ENCODE assay signal across 8 mouse cellular contexts in the genomic region with DNA sequence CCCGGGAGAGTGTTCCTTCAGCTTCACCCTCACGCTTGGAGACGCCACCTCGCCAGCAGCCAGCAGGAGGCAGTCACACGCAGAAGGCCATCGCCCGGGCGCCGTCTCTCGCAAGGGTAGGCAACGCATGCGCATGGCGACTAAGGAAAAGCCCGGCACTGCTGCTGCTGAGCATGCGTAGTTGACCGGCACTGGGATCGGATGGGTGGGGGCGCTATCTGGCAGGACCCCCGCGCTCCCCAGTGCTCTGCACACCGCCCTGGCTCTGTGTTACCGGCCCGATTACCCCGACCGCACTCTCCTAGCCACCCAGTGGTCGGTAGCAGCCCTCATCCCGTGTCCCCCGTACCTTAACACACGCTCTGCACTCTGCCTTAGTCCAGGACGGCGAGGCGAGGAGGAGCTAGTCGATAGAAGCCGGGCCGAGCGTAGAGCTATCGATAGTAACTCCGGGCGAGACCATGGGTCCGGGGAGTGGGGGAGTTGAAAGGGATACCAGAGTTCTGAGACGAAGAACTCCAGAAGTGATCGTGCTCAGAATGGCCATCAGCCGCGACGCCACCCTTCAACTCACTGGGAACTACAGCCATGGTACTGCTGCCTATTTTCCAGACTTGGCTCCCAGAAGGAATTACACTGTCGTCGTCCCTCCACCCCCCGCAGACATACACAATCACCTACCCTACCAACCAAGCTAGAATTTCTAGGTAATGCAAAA. TPM values are rescaled to one million over a fixed set of nuclear protein-coding genes. Genes with fewer than 3 reads are reported as not detected.
DNase-seq lines count a peak whose midpoint lies in the region; ATAC-seq and TF ChIP-seq lines count a peak whose summit lies in the region.

A gene (minus strand): TSS at position 416 of the 718 bp plus-strand sequence.

- H3K27ac ChIP-seq in forebrain, embryonic 10.5 days, result peak within 1 kb of the TSS; percentile 98
- H3K27ac ChIP-seq in heart, embryonic 15.5 days, result peak within 1 kb of the TSS; percentile 94
- peak within 1 kb of the TSS; percentile 83 for H3K27ac ChIP-seq in liver, embryonic 14.5 days
- peak within 1 kb of the TSS; percentile 94 for H3K27ac ChIP-seq in neural tube, embryonic 11.5 days (ENCODE audit: low read depth, low read length)
- H3K27ac ChIP-seq in stomach, postnatal 0 days (replicated peaks), result peak within 1 kb of the TSS; percentile 92

- ATAC-seq in CD4-positive, CD25-positive, alpha-beta regulatory T cell, adult 4 months, result peak; percentile 94
- peak; percentile 91 for ATAC-seq in heart, embryonic 15.5 days (replicated peaks; ENCODE audit: insufficient number of reproducible peaks, insufficient read depth, low FRiP score, low read depth)
- ATAC-seq in liver, embryonic 14.5 days (ENCODE audit: insufficient read depth), result peak; percentile 96
- peak; percentile 87 for ATAC-seq in neural tube, embryonic 11.5 days (ENCODE audit: insufficient read depth, low FRiP score, low TSS enrichment)
- peak; percentile 92 for ATAC-seq in stomach, postnatal 0 days (ENCODE audit: low FRiP score, low TSS enrichment)

- H3K4me3 ChIP-seq in forebrain, embryonic 10.5 days, result peak within 1 kb of the TSS; percentile 82
- H3K4me3 ChIP-seq in heart, embryonic 15.5 days, result peak within 1 kb of the TSS; percentile 81
- peak within 1 kb of the TSS; percentile 72 to 73 for H3K4me3 ChIP-seq in liver, embryonic 14.5 days (ENCODE audit: insufficient read depth in 1 of 2, low read depth in 2 of 2, low read length in 2 of 2)
- peak within 1 kb of the TSS; percentile 81 for H3K4me3 ChIP-seq in neural tube, embryonic 11.5 days (ENCODE audit: low read depth, low read length)
- H3K4me3 ChIP-seq in stomach, postnatal 0 days (ENCODE audit: low read depth, low read length), result peak within 1 kb of the TSS; percentile 66

- TF ChIP-seq CTCF in liver, embryonic 14.5 days (IDR thresholded peaks at IDR 0.05; ENCODE audit: low read depth), result peak; percentile 99
- TF ChIP-seq CTCF in stomach, postnatal 0 days (IDR thresholded peaks at IDR 0.05; ENCODE audit: low read depth), result peak; percentile 94

- TF ChIP-seq EP300 in liver, embryonic 14.5 days (IDR thresholded peaks at IDR 0.05; ENCODE audit: low read depth), result no peak
- TF ChIP-seq EP300 in stomach, postnatal 0 days (optimal IDR thresholded peaks at IDR 0.05), result no peak

- peak within 1 kb of the TSS; percentile 91 for H3K9ac ChIP-seq in heart, embryonic 15.5 days
- H3K9ac ChIP-seq in liver, embryonic 14.5 days (replicated peaks), result peak within 1 kb of the TSS; percentile 72
- peak within 1 kb of the TSS; percentile 89 for H3K9ac ChIP-seq in neural tube, embryonic 11.5 days (ENCODE audit: low read length)
- peak within 1 kb of the TSS; percentile 73 for H3K9ac ChIP-seq in stomach, postnatal 0 days (ENCODE audit: low read length)

- no peaks in the 10 kb centered on the region for H3K27me3 ChIP-seq in forebrain, embryonic 10.5 days (ENCODE audit: poor library complexity, severe bottlenecking)
- no peaks in the 10 kb centered on the region for H3K27me3 ChIP-seq in heart, embryonic 15.5 days
- no peaks in the 10 kb centered on the region for H3K27me3 ChIP-seq in liver, embryonic 14.5 days (ENCODE audit: control insufficient read depth, insufficient read depth, low read length)
- no peaks in the 10 kb centered on the region for H3K27me3 ChIP-seq in neural tube, embryonic 11.5 days (ENCODE audit: control insufficient read depth, insufficient read depth, low read length)
- no peaks in the 10 kb centered on the region for H3K27me3 ChIP-seq in stomach, postnatal 0 days (ENCODE audit: control insufficient read depth, insufficient read depth, low read length)

- peak within 1 kb of the TSS; percentile 60 for H3K4me2 ChIP-seq in heart, embryonic 15.5 days
- peak within 1 kb of the TSS; percentile 88 for H3K4me2 ChIP-seq in liver, embryonic 14.5 days (ENCODE audit: low read depth)
- peak within 1 kb of the TSS; percentile 51 for H3K4me2 ChIP-seq in neural tube, embryonic 11.5 days (ENCODE audit: low read depth)
- H3K4me2 ChIP-seq in stomach, postnatal 0 days (replicated peaks; ENCODE audit: low read depth), result peak within 1 kb of the TSS; percentile 60

- peaks cover 32% of the 10 kb centered on the region for H3K4me1 ChIP-seq in forebrain, embryonic 10.5 days
- peaks cover 19% of the 10 kb centered on the region for H3K4me1 ChIP-seq in heart, embryonic 15.5 days (replicated peaks)
- peaks cover 3 to 15% of the 10 kb centered on the region in 2 experiments; a peak in 3 of 4 replicates for H3K4me1 ChIP-seq in liver, embryonic 14.5 days (replicated peaks; ENCODE audit: control insufficient read depth in 2 of 2, insufficient read depth in 2 of 2, low read length in 1 of 2)
- peaks cover 4% of the 10 kb centered on the region for H3K4me1 ChIP-seq in neural tube, embryonic 11.5 days (ENCODE audit: control insufficient read depth, insufficient read depth, low read length)
- peaks cover 4% of the 10 kb centered on the region; the same call in 1 of the 2 replicates for H3K4me1 ChIP-seq in stomach, postnatal 0 days (replicated peaks; ENCODE audit: control insufficient read depth, insufficient read depth)

- peaks cover 40% of the 10 kb centered on the region for H3K36me3 ChIP-seq in forebrain, embryonic 10.5 days (replicated peaks)
- peaks cover 29% of the 10 kb centered on the region for H3K36me3 ChIP-seq in heart, embryonic 15.5 days
- peaks cover 22% of the 10 kb centered on the region for H3K36me3 ChIP-seq in liver, embryonic 14.5 days (replicated peaks; ENCODE audit: control insufficient read depth, insufficient read depth, low read depth)
- peaks cover 14% of the 10 kb centered on the region for H3K36me3 ChIP-seq in neural tube, embryonic 11.5 days (ENCODE audit: control insufficient read depth, insufficient read depth, low read length)
- peaks cover 23% of the 10 kb centered on the region for H3K36me3 ChIP-seq in stomach, postnatal 0 days (ENCODE audit: control insufficient read depth, insufficient read depth, low read length)

- H3K9me3 ChIP-seq in forebrain, embryonic 10.5 days, result no peaks in the 10 kb centered on the region
- no peaks in the 10 kb centered on the region for H3K9me3 ChIP-seq in heart, embryonic 15.5 days (replicated peaks)
- no peaks in the 10 kb centered on the region for H3K9me3 ChIP-seq in liver, embryonic 14.5 days (ENCODE audit: control insufficient read depth, low read length)
- H3K9me3 ChIP-seq in neural tube, embryonic 11.5 days (ENCODE audit: control insufficient read depth, low read length), result no peaks in the 10 kb centered on the region
- H3K9me3 ChIP-seq in stomach, postnatal 0 days (ENCODE audit: control insufficient read depth, low read length), result no peaks in the 10 kb centered on the region

- under 1% methylated on average over 48 of the region's 48 CpGs for whole genome bisulfite sequencing in forebrain, embryonic 10.5 days
- under 1% methylated on average over 48 of the region's 48 CpGs for WGBS in heart, embryonic 15.5 days
- under 1% methylated on average over 48 of the region's 48 CpGs for WGBS in liver, embryonic 14.5 days (ENCODE audit: insufficient replicate concordance)
- WGBS in neural tube, embryonic 11.5 days, result 0% methylated on average over 48 of the region's 48 CpGs
- WGBS in stomach, postnatal 0 days, result under 1% methylated on average over 48 of the region's 48 CpGs

- DNase-seq in c-Kit-negative CD71-positive TER-119-positive erythroid progenitor cells, embryonic 14.5 days (ENCODE audit: low read depth, low spot score), result peak; percentile 97
- DNase-seq in forebrain, embryonic 10.5 days (ENCODE audit: extremely low spot score, low spot score), result peak; percentile 98
- peak; percentile 97 to 98 for DNase-seq in kidney, postnatal 25 days
- DNase-seq in liver, embryonic 14.5 days (ENCODE audit: low read depth in 3 of 3, low spot score in 3 of 3), result peak; percentile 91 to 94 (median 92)
- peak; percentile 97 for DNase-seq in neural tube, embryonic 11.5 days (ENCODE audit: low spot score)
- DNase-seq in stomach, postnatal 0 days (ENCODE audit: low spot score), result peak; percentile 97

RNA-seq across cellular contexts. Expression of the gene that starts here (rescaled TPM):
- 10 to 100 TPM; 14.3 to 25.8 TPM for polyA plus RNA-seq in CD4-positive, CD25-positive, alpha-beta regulatory T cell, adult 4 months (2017; shearing (Covaris generic))
- 36.8 and 40.0 TPM in 2 replicates for polyA plus RNA-seq in forebrain, embryonic 10.5 days (2016; fragmentation: Nextera tagmentation; extraction: Ambion mirVana)
- 15.2 and 18.8 TPM in 2 replicates for polyA plus RNA-seq in heart, embryonic 15.5 days (2015; fragmentation: Nextera tagmentation; extraction: Ambion mirVana)
- polyA plus RNA-seq in liver, embryonic 14.5 days (2012; rRNA removed), result 13.5 and 18.5 TPM in 2 replicates
- 9.6 and 11.2 TPM in 2 replicates for polyA plus RNA-seq in liver, embryonic 14.5 days (2014; fragmentation: Nextera tagmentation; extraction: Ambion mirVana)
- polyA plus RNA-seq in neural tube, embryonic 11.5 days (2014; fragmentation: Nextera tagmentation; extraction: Ambion mirVana), result 26.2 and 29.7 TPM in 2 replicates
- 12.4 and 13.4 TPM in 2 replicates for polyA plus RNA-seq in stomach, postnatal 0 days (2015; fragmentation: Nextera tagmentation; extraction: Ambion mirVana)

Comparison
In these comparisons a context has a peak if more than half of its experiments do, and no peak if none do; other contexts are left out.
1. Peak in every context shown above with its lines: DNase-seq, ATAC-seq, H3K4me3 ChIP-seq and H3K27ac ChIP-seq.